Mouse (Mus musculus): ENCODE results near the gene Skor1. TPM values are rescaled to one million over a fixed set of nuclear protein-coding genes. Genes with fewer than 3 reads are reported as not detected.

Skor1 gene
- total RNA-seq, 1 experiment, result 0.54 TPM

DNA sequence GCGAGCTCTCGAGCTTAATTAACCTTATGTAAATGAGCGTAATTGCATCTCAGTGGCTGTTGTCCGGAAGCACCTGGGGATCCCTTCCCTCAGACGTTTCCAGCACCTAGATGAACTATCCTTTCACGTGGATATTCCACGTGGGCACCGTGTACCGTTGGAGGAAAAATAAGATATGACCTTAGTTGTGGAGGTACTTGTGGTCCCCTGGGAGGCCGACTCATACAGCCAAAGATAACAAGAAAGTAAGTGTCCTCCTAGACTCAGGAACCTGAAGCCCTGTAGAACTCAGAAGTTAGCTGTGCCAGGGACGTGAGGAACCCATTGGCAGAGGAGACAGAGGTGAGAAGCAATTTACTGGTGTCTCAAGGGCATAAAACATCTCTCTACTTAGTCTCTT is 13.4 kb downstream of the Skor1 start:
- no peak for DNase-seq (ENCODE audit: low read depth, low spot score)
- H3K9ac ChIP-seq (ENCODE audit: insufficient read depth, low read depth, low read length, poor library complexity, severe bottlenecking), result no peak overlapping the region
- no peaks in the 10 kb centered on the region for H3K9me3 ChIP-seq (ENCODE audit: control insufficient read depth, insufficient read depth, low read depth, low read length)
- H3K4me3 ChIP-seq (ENCODE audit: insufficient read depth in 1 of 2, low read depth in 1 of 2, low read length in 2 of 2, poor library complexity in 1 of 2, severe bottlenecking in 1 of 2), result peak overlapping the region in 1 of 2 experiments; percentile 55; a peak in 2 of 4 replicates
- H3K27ac ChIP-seq (ENCODE audit: insufficient read depth, low read depth, low read length, poor library complexity, severe bottlenecking), result no peak overlapping the region
- TF ChIP-seq MAFK (IDR thresholded peaks at IDR 0.05; ENCODE audit: insufficient read depth, low read depth, low read length) (no peak), ZC3H11A (IDR thresholded peaks at IDR 0.05; ENCODE audit: borderline replicate concordance, low read depth, low read length) (no peak), ZNF384 (IDR thresholded peaks at IDR 0.05; ENCODE audit: low read depth, low read length) (no peak)
- H3K36me3 ChIP-seq (ENCODE audit: control insufficient read depth, insufficient read depth, low read length, poor library complexity, severe bottlenecking), result no peaks in the 10 kb centered on the region
- in situ Hi-C loops (cut with MboI; ENCODE audit: low sequenced_read_pairs in 2 of 2, unreplicated experiment in 2 of 2), result loop anchor here (10.0 to 25.0 kb wide), 2 partner anchors 702 to 709 kb away; no protein-coding TSS in a partner anchor
- H3K4me1 ChIP-seq (ENCODE audit: control insufficient read depth in 2 of 2, insufficient read depth in 2 of 2, low read length in 2 of 2, poor library complexity in 1 of 2), result peaks cover 7 to 19% of the 10 kb centered on the region in 2 experiments; a peak in 3 of 4 replicates

DNA sequence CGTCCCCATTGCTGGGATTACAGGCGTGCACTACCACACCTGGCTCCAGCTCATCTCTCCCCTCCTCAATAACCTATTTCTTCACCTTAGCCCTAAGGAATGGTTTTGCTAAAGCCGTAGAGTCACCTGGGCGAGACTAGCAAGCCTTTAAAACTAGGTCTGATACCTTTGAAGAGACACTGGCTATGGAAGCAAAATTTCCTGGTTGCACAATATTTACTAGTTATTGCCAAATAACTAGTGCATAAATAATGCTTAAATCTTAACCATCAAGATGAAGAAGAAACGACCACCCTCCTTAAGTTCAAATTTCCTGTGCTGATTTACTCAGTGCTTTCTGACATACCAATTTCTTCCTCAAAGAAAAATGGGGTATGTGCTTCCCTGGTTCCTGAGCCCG is 15.1 kb downstream of the Skor1 start:
- no peak overlapping the region for H3K27ac ChIP-seq (ENCODE audit: insufficient read depth, low read depth, low read length, poor library complexity, severe bottlenecking)
- no peak for DNase-seq (ENCODE audit: low read depth, low spot score)
- H3K9ac ChIP-seq (ENCODE audit: insufficient read depth, low read depth, low read length, poor library complexity, severe bottlenecking), result no peak overlapping the region
- TF ChIP-seq CHD2 (IDR thresholded peaks at IDR 0.05; ENCODE audit: low read depth, low read length), result no peak
- no peak for TF ChIP-seq MAFK (IDR thresholded peaks at IDR 0.05; ENCODE audit: insufficient read depth, low read depth, low read length)
- no peak for TF ChIP-seq ZNF384 (IDR thresholded peaks at IDR 0.05; ENCODE audit: low read depth, low read length)
- no peak for TF ChIP-seq ZC3H11A (IDR thresholded peaks at IDR 0.05; ENCODE audit: borderline replicate concordance, low read depth, low read length)
- TF ChIP-seq HCFC1 (IDR thresholded peaks at IDR 0.05; ENCODE audit: borderline replicate concordance, insufficient read depth, low read length), result no peak
- in situ Hi-C loops (cut with MboI; ENCODE audit: low sequenced_read_pairs in 2 of 2, unreplicated experiment in 2 of 2), result loop anchor here (10.0 to 25.0 kb wide), 2 partner anchors 704 to 711 kb away; no protein-coding TSS in a partner anchor
- peaks cover 7 to 12% of the 10 kb centered on the region in 2 experiments; a peak in 3 of 4 replicates for H3K4me1 ChIP-seq (ENCODE audit: control insufficient read depth in 2 of 2, insufficient read depth in 2 of 2, low read length in 2 of 2, poor library complexity in 1 of 2)
- H3K4me3 ChIP-seq (ENCODE audit: insufficient read depth in 1 of 2, low read depth in 1 of 2, low read length in 2 of 2, poor library complexity in 1 of 2, severe bottlenecking in 1 of 2), result peak overlapping the region; percentile 34 to 71; a peak in 3 of 4 replicates
- no peaks in the 10 kb centered on the region for H3K9me3 ChIP-seq (ENCODE audit: control insufficient read depth, insufficient read depth, low read depth, low read length)
- no peaks in the 10 kb centered on the region for H3K36me3 ChIP-seq (ENCODE audit: control insufficient read depth, insufficient read depth, low read length, poor library complexity, severe bottlenecking)

DNA sequence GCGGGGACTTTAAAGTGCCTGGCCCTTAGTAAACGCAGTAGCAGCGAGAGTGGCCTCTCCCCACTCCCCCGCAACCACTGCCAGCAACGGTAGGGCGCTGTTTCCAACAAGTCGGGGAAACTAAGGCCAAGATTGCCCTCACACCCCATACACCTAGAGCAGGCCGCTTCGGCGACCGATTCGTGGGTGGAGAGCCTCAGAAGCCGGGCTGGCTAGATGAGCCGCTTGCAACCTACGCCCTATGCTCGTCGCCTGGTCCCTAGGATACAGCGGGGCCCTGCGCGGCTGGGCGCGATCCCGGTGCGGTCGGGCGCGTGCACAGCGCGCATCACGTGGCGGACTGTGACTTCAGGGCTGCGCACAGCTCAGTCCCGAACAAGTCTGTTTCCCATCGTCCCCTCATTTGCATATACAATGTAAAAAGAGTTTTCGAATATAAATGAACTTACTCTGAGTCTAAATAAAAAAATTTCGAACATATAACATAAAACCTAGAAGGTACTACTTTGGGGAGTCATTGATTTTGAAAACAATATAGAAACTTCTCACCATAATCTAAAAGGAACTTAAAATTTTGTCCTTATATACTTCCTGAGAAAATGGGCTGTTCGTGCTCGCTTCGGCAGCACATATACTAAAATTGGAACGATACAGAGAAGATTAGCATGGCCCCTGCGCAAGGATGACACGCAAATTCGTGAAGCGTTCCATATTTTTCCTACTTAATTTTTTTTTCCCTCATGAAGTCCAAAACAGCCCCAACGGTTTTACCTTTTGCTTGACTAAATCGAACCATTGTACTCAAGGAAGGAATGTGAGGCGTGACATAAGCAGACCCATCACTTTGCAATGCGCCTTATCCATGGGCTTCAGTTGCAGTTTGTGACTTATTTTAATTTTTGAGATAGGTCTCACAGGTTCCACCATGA is 15.8 kb downstream of the Skor1 start:
- H3K4me3 ChIP-seq (ENCODE audit: insufficient read depth in 1 of 2, low read depth in 1 of 2, low read length in 2 of 2, poor library complexity in 1 of 2, severe bottlenecking in 1 of 2), result peak overlapping the region; percentile 71 to 76
- TF ChIP-seq CHD2 (IDR thresholded peaks at IDR 0.05; ENCODE audit: low read depth, low read length) (no peak), ZNF384 (IDR thresholded peaks at IDR 0.05; ENCODE audit: low read depth, low read length) (no peak), ZC3H11A (IDR thresholded peaks at IDR 0.05; ENCODE audit: borderline replicate concordance, low read depth, low read length) (no peak), HCFC1 (IDR thresholded peaks at IDR 0.05; ENCODE audit: borderline replicate concordance, insufficient read depth, low read length) (peak; percentile 64; the same call in 1 of the 2 replicates), MAFK (IDR thresholded peaks at IDR 0.05; ENCODE audit: insufficient read depth, low read depth, low read length) (0 out of 2 replicates have a peak, but pooled peaks have one; percentile 11)
- peaks cover 7 to 8% of the 10 kb centered on the region in 2 experiments; a peak in 3 of 4 replicates for H3K4me1 ChIP-seq (ENCODE audit: control insufficient read depth in 2 of 2, insufficient read depth in 2 of 2, low read length in 2 of 2, poor library complexity in 1 of 2)
- peak overlapping the region; percentile 77 for H3K9ac ChIP-seq (ENCODE audit: insufficient read depth, low read depth, low read length, poor library complexity, severe bottlenecking)
- no peaks in the 10 kb centered on the region for H3K36me3 ChIP-seq (ENCODE audit: control insufficient read depth, insufficient read depth, low read length, poor library complexity, severe bottlenecking)
- H3K27ac ChIP-seq (ENCODE audit: insufficient read depth, low read depth, low read length, poor library complexity, severe bottlenecking), result no peak overlapping the region
- peak; percentile 85 for DNase-seq (ENCODE audit: low read depth, low spot score)
- in situ Hi-C loops (cut with MboI; ENCODE audit: low sequenced_read_pairs in 2 of 2, unreplicated experiment in 2 of 2), result loop anchor here (10.0 to 25.0 kb wide), 2 partner anchors 704 to 712 kb away; no protein-coding TSS in a partner anchor
- no peaks in the 10 kb centered on the region for H3K9me3 ChIP-seq (ENCODE audit: control insufficient read depth, insufficient read depth, low read depth, low read length)

DNA sequence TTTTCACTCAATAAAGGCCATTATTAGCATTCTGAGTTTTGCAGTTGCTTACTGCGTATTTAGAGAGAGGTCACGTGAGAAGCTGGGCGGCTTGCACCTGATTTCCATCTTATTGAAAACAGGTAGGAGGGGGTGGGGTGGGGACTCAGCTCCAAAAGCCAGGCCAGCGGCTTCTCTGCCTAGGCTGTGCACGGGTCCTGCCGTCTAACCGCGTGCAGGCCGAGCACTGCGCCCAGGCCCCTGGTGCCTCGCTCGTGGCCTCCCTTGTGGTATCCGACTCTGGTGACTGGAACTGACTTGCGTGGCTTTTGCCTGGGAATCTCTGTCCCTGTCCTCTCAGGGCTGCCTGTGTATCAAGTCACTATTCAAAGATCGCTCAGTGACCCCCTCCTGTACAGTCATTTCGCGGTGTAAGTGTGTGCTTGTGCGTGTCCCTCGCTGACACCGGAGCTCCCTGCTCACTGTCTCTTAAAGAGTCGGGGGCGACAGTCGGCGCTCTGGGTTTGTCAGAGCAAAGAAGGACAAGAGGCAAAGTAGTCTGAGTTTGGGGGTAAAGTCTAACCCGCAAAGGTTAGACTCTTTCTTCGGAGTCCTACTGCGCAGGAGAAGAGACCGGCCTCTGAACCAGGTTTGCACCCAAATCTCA is 16.7 kb downstream of the Skor1 start:
- Histone ChIP-seq H3K9ac (ENCODE audit: insufficient read depth, low read depth, low read length, poor library complexity, severe bottlenecking) (peak overlapping the region; percentile 77), H3K9me3 (ENCODE audit: control insufficient read depth, insufficient read depth, low read depth, low read length) (no peaks in the 10 kb centered on the region), H3K27ac (ENCODE audit: insufficient read depth, low read depth, low read length, poor library complexity, severe bottlenecking) (no peak overlapping the region), H3K36me3 (ENCODE audit: control insufficient read depth, insufficient read depth, low read length, poor library complexity, severe bottlenecking) (no peaks in the 10 kb centered on the region), H3K4me1 (ENCODE audit: control insufficient read depth in 2 of 2, insufficient read depth in 2 of 2, low read length in 2 of 2, poor library complexity in 1 of 2) (peaks cover 7 to 8% of the 10 kb centered on the region in 2 experiments; a peak in 3 of 4 replicates), H3K4me3 (ENCODE audit: insufficient read depth in 1 of 2, low read depth in 1 of 2, low read length in 2 of 2, poor library complexity in 1 of 2, severe bottlenecking in 1 of 2) (peak overlapping the region; percentile 71 to 76)
- TF ChIP-seq HCFC1 (IDR thresholded peaks at IDR 0.05; ENCODE audit: borderline replicate concordance, insufficient read depth, low read length) (0 out of 2 replicates have a peak, but pooled peaks have one; percentile 20), ZC3H11A (IDR thresholded peaks at IDR 0.05; ENCODE audit: borderline replicate concordance, low read depth, low read length) (no peak)
- no peak for DNase-seq (ENCODE audit: low read depth, low spot score)
- in situ Hi-C loops (cut with MboI; ENCODE audit: low sequenced_read_pairs in 2 of 2, unreplicated experiment in 2 of 2), result loop anchor here (10.0 to 25.0 kb wide), 2 partner anchors 705 to 713 kb away; no protein-coding TSS in a partner anchor
